In the genomic region with DNA sequence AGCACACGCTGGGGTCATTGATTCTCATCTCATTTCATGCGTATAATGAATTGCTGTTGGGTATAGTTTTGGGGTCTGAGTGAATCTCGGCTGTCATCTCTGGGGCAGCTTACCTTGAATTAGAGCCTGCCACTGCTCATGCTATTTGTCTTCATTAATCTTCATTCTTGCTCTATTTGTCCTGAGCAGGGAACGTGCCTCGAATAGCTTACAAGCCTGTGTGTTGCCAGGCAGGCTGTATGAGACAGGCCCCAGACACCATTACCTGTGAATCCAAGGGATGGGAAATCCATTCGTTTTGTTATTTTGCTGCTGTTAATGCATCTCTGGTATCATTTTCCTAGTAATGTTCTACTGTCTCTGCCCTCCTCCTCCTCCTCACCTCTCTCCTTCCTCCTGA, we compare ENCODE assay signal across 20 mouse cellular contexts.
"Had no signal": no experiment of that assay in that cellular context is flagged by ENCODE, and none has a peak within 500 bp of the region (broad histone marks: within the 10 kb centered on the region; RNA-seq: fewer than 3 reads in every experiment).

No protein-coding gene starts in this region.

- DNase-seq: kidney, adult 9 months; kidney, postnatal 14 days; kidney, postnatal 4 days; liver; liver, embryonic 13.5 days; lung, adult 2 months; lung, postnatal 14 days; lung, postnatal 4 days; right cerebral cortex, adult 18-20 months; right cerebral cortex, postnatal 14 days; right cerebral cortex, postnatal 4 days; thymus, adult 2 months; thymus, postnatal 14 days; thymus, postnatal 4 days had no signal

- H3K36me3 ChIP-seq: limb, embryonic 10.5 days; limb, embryonic 13.5 days; liver, embryonic 13.5 days; neural tube, embryonic 12.5 days; neural tube, embryonic 15.5 days had no signal

- H3K4me2 ChIP-seq: limb, embryonic 13.5 days; liver, embryonic 13.5 days; midbrain, embryonic 11.5 days; neural tube, embryonic 12.5 days; neural tube, embryonic 15.5 days had no signal

- H3K27me3 ChIP-seq: limb, embryonic 13.5 days; liver, embryonic 13.5 days; neural tube, embryonic 12.5 days; neural tube, embryonic 15.5 days had no signal

- H3K4me3 ChIP-seq: limb, embryonic 10.5 days; limb, embryonic 13.5 days; liver, embryonic 13.5 days; neural tube, embryonic 12.5 days; neural tube, embryonic 15.5 days had no signal

- H3K4me1 ChIP-seq: limb, embryonic 10.5 days; limb, embryonic 13.5 days; liver, embryonic 13.5 days; neural tube, embryonic 12.5 days; neural tube, embryonic 15.5 days had no signal

- H3K9ac ChIP-seq: limb, embryonic 13.5 days; liver, embryonic 13.5 days; neural tube, embryonic 12.5 days; neural tube, embryonic 15.5 days had no signal

- H3K27ac ChIP-seq: limb, embryonic 10.5 days; limb, embryonic 13.5 days; liver, embryonic 13.5 days; neural tube, embryonic 12.5 days; neural tube, embryonic 15.5 days; stomach, postnatal 0 days had no signal

- H3K9me3 ChIP-seq: limb, embryonic 10.5 days; liver, embryonic 13.5 days; neural tube, embryonic 12.5 days; neural tube, embryonic 15.5 days had no signal
